Mouse (Mus musculus) heart, embryonic 13.5 days (tissue): Measurements from ENCODE around the gene Ap3b1. TPM values are rescaled to one million over a fixed set of nuclear protein-coding genes. Genes with fewer than 3 reads are reported as not detected.

Source experiments
- ATAC-seq: fragments of 200-750 bp; cut with Nextera tagmentation; 2 replicates; pipeline ENCODE4 v1.8.0; 2017; ENCODE audit warnings: moderate TSS enrichment; ENCODE audit not compliant: insufficient number of reproducible peaks, low FRiP score, low TSS enrichment; ENCODE audit errors: extremely low read depth
- H3K27ac ChIP-seq: fragments of 300-500 bp; sonication (generic); replicated peaks from 2 replicates; pipeline ENCODE4 v1.5.1; 2015; ENCODE audit warnings: moderate library complexity, mild to moderate bottlenecking, inconsistent platforms
- H3K27me3 ChIP-seq: fragments of 300-500 bp; sonication (generic); replicated peaks from 2 replicates; pipeline ENCODE4 v1.6.1; 2015; ENCODE audit warnings: mild to moderate bottlenecking, inconsistent platforms
- H3K36me3 ChIP-seq: fragments of 300-500 bp; sonication (generic); 2 replicates; pipeline ENCODE4 v1.6.1; 2015; ENCODE audit warnings: mild to moderate bottlenecking, inconsistent platforms
- H3K4me1 ChIP-seq: fragments of 300-500 bp; sonication (generic); 2 replicates; pipeline ENCODE4 v1.6.1; 2015; ENCODE audit warnings: inconsistent platforms
- H3K4me2 ChIP-seq: fragments of 300-500 bp; sonication (generic); 2 replicates; pipeline ENCODE4 v1.6.1; 2015; ENCODE audit warnings: inconsistent platforms, mild to moderate bottlenecking, moderate library complexity
- H3K4me3 ChIP-seq: fragments of 300-500 bp; sonication (generic); 2 replicates; pipeline ENCODE4 v1.5.1; 2015; ENCODE audit warnings: moderate library complexity, mild to moderate bottlenecking, inconsistent platforms
- H3K9ac ChIP-seq: fragments of 300-500 bp; sonication (generic); 2 replicates; pipeline ENCODE4 v1.6.1; 2015; ENCODE audit warnings: inconsistent platforms, mild to moderate bottlenecking, moderate library complexity
- H3K9me3 ChIP-seq: fragments of 300-500 bp; sonication (generic); 2 replicates; pipeline ENCODE4 v1.6.1; 2016; ENCODE audit warnings: inconsistent platforms
- WGBS: fragments of 180-500 bp; shearing (Covaris S2); methylation state at CpG from one replicate; pipeline ENCODE4 v1.1.7; 2015; ENCODE audit warnings: mixed read lengths; 5-methylcytosine and 5-hydroxymethylcytosine counted together
- polyA plus RNA-seq: library from polyadenylated mRNA; unstranded; fragments of >200 nt; fragmentation: Nextera tagmentation; extraction: Ambion mirVana; gene quantifications from 2 replicates; pipeline ENCODE4 v1.2.1, GENCODE M21; 2015

Ap3b1 gene
- polyA plus RNA-seq, 1 experiment from 2014 or later = 29.4 TPM

GRCm38 (mm10) chr13:94545739-94546138, 187.0 kb downstream of the Ap3b1 start:
- H3K36me3 ChIP-seq = peaks cover 34% of the 10 kb centered on the region
- peaks cover 12% of the 10 kb centered on the region for H3K4me1 ChIP-seq
- no peaks in the 10 kb centered on the region for H3K27me3 ChIP-seq
- no peak for ATAC-seq
- H3K9ac ChIP-seq = no peak overlapping the region
- no peak overlapping the region for H3K4me3 ChIP-seq
- WGBS = 79% methylated on average over 4 of the region's 4 CpGs
- no peaks in the 10 kb centered on the region for H3K9me3 ChIP-seq
- no peak overlapping the region for H3K27ac ChIP-seq
- H3K4me2 ChIP-seq = no peak overlapping the region

DNA sequence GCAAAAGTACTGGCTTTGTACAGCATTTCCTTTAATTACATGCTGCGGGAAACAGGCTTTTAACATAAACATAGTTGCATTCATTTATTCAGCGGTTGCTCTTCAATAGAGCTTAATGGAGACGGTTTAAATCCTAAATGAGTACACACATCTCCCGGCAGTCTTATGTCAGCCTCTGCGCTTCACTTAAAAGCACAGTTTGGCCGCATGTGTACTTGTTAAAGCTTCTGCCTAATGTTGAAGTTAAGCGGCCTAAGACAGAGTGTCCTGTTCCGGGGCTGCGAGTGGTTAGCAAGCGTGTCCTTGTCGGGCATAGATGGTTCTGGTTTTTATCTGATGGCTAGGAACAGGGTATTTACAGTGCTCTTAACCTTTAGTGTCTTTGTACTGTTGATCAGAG, 187.5 kb downstream of the Ap3b1 start:
- no peak for ATAC-seq
- peaks cover 12% of the 10 kb centered on the region for H3K4me1 ChIP-seq
- no peak overlapping the region for H3K27ac ChIP-seq
- no peaks in the 10 kb centered on the region for H3K27me3 ChIP-seq
- WGBS = 82% methylated on average over 11 of the region's 11 CpGs
- H3K4me2 ChIP-seq = no peak overlapping the region
- no peaks in the 10 kb centered on the region for H3K9me3 ChIP-seq
- H3K9ac ChIP-seq = no peak overlapping the region
- no peak overlapping the region for H3K4me3 ChIP-seq
- H3K36me3 ChIP-seq = peaks cover 29% of the 10 kb centered on the region

- peaks cover 14% of the 10 kb centered on the region for H3K36me3 ChIP-seq
- H3K27ac ChIP-seq = no peak overlapping the region
- no peak overlapping the region for H3K4me2 ChIP-seq
- peaks cover 6% of the 10 kb centered on the region; the same call in 1 of the 2 replicates for H3K4me1 ChIP-seq
- WGBS = 71% methylated on average over 3 of the region's 3 CpGs
- no peaks in the 10 kb centered on the region for H3K27me3 ChIP-seq
- no peaks in the 10 kb centered on the region for H3K9me3 ChIP-seq
- no peak overlapping the region for H3K9ac ChIP-seq
- no peak overlapping the region for H3K4me3 ChIP-seq
- no peak for ATAC-seq
Observed at GRCm38 (mm10) chr13:94549580-94549979, 190.8 kb downstream of the Ap3b1 start.

GRCm38 (mm10) chr13:94550037-94550436, 191.3 kb downstream of the Ap3b1 start:
- Histone ChIP-seq H3K4me3 (no peak overlapping the region), H3K27ac (no peak overlapping the region), H3K9me3 (no peaks in the 10 kb centered on the region), H3K4me2 (no peak overlapping the region), H3K9ac (no peak overlapping the region), H3K4me1 (peaks cover 6% of the 10 kb centered on the region; the same call in 1 of the 2 replicates), H3K27me3 (no peaks in the 10 kb centered on the region), H3K36me3 (peaks cover 14% of the 10 kb centered on the region)
- no peak for ATAC-seq
- 57% methylated on average over 4 of the region's 4 CpGs for WGBS

- Histone ChIP-seq H3K9ac (no peak overlapping the region), H3K4me2 (no peak overlapping the region), H3K4me3 (no peak overlapping the region), H3K36me3 (peaks cover 5% of the 10 kb centered on the region; the same call in 1 of the 2 replicates), H3K4me1 (peaks cover 9% of the 10 kb centered on the region), H3K27me3 (no peaks in the 10 kb centered on the region), H3K27ac (no peak overlapping the region), H3K9me3 (no peaks in the 10 kb centered on the region)
- ATAC-seq = no peak
- 4% methylated on average over 3 of the region's 3 CpGs for WGBS
Observed at GRCm38 (mm10) chr13:94560011-94560410, 201.3 kb downstream of the Ap3b1 start.

DNA sequence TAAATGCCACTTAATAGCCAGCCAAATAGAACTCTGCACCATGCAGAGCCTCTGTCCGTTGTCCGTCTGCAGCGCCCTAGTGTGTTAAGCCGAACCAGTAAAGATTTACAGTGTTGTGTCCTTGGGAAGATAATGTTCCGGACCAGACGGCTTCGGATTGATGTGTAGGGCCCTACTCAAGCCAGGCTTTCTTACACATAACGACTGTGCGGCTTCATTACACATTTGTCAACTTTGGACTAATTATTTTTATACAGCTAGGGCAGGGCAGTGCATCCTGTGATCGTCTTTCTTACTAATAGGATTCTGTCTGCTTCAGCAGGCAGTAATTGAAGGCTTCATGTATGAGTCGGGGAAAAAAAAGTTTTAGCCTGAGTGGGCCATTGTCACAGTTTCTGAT, 202.1 kb downstream of the Ap3b1 start:
- ATAC-seq = no peak
- 80% methylated on average over 11 of the region's 11 CpGs for WGBS
- Histone ChIP-seq H3K27me3 (no peaks in the 10 kb centered on the region), H3K36me3 (peaks cover 10% of the 10 kb centered on the region), H3K9ac (no peak overlapping the region), H3K4me3 (no peak overlapping the region), H3K9me3 (no peaks in the 10 kb centered on the region), H3K4me2 (no peak overlapping the region), H3K27ac (no peak overlapping the region), H3K4me1 (peaks cover 17% of the 10 kb centered on the region)

DNA sequence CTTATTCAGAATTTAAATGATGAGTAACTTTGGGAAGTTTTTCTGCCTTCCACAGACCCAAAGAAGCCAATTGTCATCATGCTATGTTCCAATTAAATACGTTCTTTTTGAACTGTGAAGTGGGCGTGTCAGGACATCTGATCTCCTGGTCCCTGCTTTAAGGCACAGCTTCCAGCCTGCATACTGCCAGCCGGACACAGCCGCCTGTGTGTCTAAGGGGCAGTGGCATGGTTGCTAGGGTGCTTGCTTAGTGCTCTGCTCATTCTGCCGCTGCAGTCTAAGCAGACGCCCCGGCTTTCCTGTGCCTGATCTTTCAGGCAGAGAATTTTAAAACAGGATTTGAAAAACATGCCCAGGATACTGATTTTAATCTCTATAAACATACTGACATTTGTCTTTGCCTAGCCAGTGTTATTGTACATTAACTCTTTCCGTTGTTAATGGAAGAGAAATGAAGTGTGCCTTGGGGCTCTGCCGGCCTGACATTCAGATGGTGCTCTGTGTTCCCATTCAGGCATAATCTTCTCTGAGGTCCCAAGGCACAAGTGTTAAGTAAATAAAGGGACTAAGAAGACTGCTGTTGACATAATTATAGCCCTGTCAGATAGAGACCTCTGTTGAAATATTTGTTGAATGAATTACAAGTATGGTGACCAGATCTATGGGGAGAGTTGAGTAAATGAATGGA, 204.0 kb downstream of the Ap3b1 start:
- peaks cover 17% of the 10 kb centered on the region for H3K4me1 ChIP-seq
- H3K4me3 ChIP-seq = no peak overlapping the region
- H3K9me3 ChIP-seq = no peaks in the 10 kb centered on the region
- H3K4me2 ChIP-seq = no peak overlapping the region
- no peak for ATAC-seq
- no peaks in the 10 kb centered on the region for H3K27me3 ChIP-seq
- no peak overlapping the region for H3K27ac ChIP-seq
- H3K36me3 ChIP-seq = peaks cover 21% of the 10 kb centered on the region
- H3K9ac ChIP-seq = no peak overlapping the region
- WGBS = 56% methylated on average over 9 of the region's 9 CpGs

- Histone ChIP-seq H3K4me3 (no peak overlapping the region), H3K4me1 (peaks cover 17% of the 10 kb centered on the region), H3K27ac (no peak overlapping the region), H3K9ac (no peak overlapping the region), H3K4me2 (no peak overlapping the region), H3K36me3 (peaks cover 16% of the 10 kb centered on the region), H3K9me3 (no peaks in the 10 kb centered on the region), H3K27me3 (no peaks in the 10 kb centered on the region)
- 79% methylated on average over 8 of the region's 8 CpGs for whole genome bisulfite sequencing
- no peak for ATAC-seq
Observed at GRCm38 (mm10) chr13:94563836-94564235, 205.1 kb downstream of the Ap3b1 start.

DNA sequence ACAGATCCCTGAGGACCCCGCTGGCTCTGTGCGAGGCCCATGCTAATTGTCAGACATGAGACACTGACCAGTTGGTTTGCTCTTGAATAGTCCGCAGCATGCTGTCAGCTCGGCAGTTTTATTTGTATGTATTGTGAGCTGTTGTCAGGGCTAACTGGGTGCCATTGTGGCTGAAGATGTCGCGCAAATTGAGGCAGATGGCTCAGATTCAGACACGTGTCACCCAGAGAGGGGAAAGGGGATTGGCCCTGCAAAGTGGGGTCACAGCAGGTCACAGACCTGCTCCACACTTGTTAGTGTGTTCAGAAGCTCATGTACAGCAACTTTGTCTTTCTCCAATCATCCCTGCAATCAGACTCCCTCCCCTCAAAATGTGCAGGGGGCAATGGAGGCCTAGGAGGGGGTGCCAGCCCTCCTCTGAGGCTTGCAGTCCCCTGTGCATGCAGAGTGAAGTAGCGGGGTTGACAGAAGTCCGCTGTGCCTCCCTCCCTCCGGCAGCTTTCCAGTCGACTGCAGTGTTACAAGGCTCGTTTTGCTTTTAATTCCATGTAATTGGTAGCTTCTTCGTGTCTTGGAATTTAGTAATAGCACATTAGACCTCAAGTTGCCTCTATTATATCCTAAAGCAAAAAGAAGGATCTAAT, 205.7 kb downstream of the Ap3b1 start:
- H3K27me3 ChIP-seq = no peaks in the 10 kb centered on the region
- H3K4me3 ChIP-seq = no peak overlapping the region
- H3K4me1 ChIP-seq = peaks cover 17% of the 10 kb centered on the region
- peaks cover 16% of the 10 kb centered on the region for H3K36me3 ChIP-seq
- WGBS = 73% methylated on average over 13 of the region's 13 CpGs
- H3K9ac ChIP-seq = no peak overlapping the region
- no peaks in the 10 kb centered on the region for H3K9me3 ChIP-seq
- H3K27ac ChIP-seq = no peak overlapping the region
- H3K4me2 ChIP-seq = no peak overlapping the region
- ATAC-seq = no peak

GRCm38 (mm10) chr13:94565176-94565575, 206.4 kb downstream of the Ap3b1 start:
- 95% methylated on average over 14 of the region's 14 CpGs for WGBS

GRCm38 (mm10) chr13:94565616-94566015, 206.9 kb downstream of the Ap3b1 start:
- no peaks in the 10 kb centered on the region for H3K27me3 ChIP-seq
- H3K27ac ChIP-seq = no peak overlapping the region
- no peaks in the 10 kb centered on the region for H3K9me3 ChIP-seq
- H3K4me1 ChIP-seq = peaks cover 17% of the 10 kb centered on the region
- ATAC-seq = no peak
- H3K4me3 ChIP-seq = no peak overlapping the region
- WGBS = 78% methylated on average over 9 of the region's 9 CpGs
- peaks cover 16% of the 10 kb centered on the region for H3K36me3 ChIP-seq
- H3K4me2 ChIP-seq = no peak overlapping the region
- H3K9ac ChIP-seq = no peak overlapping the region

More at GRCm38 (mm10) chr13:94565176-94565575, 206.4 kb downstream of the Ap3b1 start:
- no peak overlapping the region for H3K9ac ChIP-seq
- ATAC-seq = no peak
- peaks cover 16% of the 10 kb centered on the region for H3K36me3 ChIP-seq
- H3K4me1 ChIP-seq = peaks cover 17% of the 10 kb centered on the region
- no peak overlapping the region for H3K27ac ChIP-seq
- H3K4me2 ChIP-seq = no peak overlapping the region
- no peak overlapping the region for H3K4me3 ChIP-seq
- no peaks in the 10 kb centered on the region for H3K27me3 ChIP-seq
- H3K9me3 ChIP-seq = no peaks in the 10 kb centered on the region

DNA sequence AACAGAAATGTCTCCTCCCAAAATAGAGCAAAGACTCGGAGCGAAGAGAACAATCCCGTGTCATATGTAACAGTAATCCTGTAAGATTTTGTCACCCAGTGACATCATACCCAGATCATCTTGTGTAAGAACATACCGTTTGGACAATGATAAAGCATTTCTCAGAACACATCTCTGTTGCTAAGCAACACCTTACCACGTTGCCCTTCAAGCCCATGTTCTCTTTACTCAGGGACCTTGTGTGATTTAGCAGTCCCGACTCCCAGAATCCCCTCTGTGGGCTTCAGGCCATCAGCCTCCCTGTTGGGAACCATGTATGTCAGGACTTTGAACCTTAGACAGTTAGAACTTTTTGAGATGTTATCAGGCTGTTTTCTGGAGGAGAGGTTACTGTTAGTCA, 209.0 kb downstream of the Ap3b1 start:
- Histone ChIP-seq H3K9ac (no peak overlapping the region), H3K27me3 (no peaks in the 10 kb centered on the region), H3K4me1 (peaks cover 15% of the 10 kb centered on the region), H3K4me2 (no peak overlapping the region), H3K9me3 (no peaks in the 10 kb centered on the region), H3K4me3 (no peak overlapping the region), H3K36me3 (peaks cover 16% of the 10 kb centered on the region), H3K27ac (no peak overlapping the region)
- WGBS = 76% methylated on average over 6 of the region's 6 CpGs
- no peak for ATAC-seq
